8 mouse cellular contexts compared by ENCODE assay signal in the genomic region with DNA sequence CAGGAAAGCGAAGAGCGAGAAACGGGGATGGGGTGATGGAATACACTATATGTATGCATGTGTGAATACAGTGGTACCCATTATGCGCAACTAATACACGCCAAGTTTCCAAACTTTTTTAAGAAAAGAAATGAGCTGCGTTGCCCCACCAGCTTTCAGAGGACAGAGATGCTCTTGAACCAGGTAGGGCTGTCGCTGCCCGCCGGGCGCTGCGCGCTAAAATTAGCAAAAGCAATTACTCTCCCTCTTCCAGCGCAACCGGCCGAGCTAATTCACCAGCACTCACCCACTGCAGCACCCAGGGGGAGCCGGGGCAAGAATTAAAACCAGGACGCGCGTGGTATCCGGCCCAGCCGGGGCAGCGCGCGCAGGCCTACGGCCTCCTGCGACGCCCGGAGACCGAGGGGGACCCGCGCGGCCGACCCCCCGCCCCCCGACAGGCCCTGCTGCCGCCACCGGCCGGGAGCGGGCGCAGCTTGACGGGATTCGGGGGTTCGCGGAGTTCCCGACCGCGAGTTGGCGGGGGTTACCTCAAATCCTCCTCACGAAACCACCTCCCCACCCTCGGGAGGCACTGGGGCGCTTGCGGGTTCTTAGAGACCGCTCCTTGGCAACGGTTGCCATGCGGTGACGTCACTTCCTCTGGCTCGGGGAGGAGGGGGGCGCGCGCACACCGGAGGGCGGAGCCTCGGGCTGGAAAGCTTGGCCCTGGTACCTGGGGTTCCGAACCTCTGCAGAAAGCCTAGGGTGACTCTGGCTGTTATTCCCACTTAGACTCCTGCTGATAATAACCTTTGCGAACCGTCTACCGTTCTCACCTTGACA. TPM values are rescaled to one million over a fixed set of nuclear protein-coding genes. Genes with fewer than 3 reads are reported as not detected.
DNase-seq lines count a peak whose midpoint lies in the region; ATAC-seq and TF ChIP-seq lines count a peak whose summit lies in the region.

TSS of gene Ift81 (minus strand) at position 611 of the 825 bp plus-strand sequence.

- H3K36me3 ChIP-seq in heart, embryonic 12.5 days: peaks cover 8% of the 10 kb centered on the region
- no peaks in the 10 kb centered on the region for H3K36me3 ChIP-seq in kidney, postnatal 0 days (ENCODE audit: insufficient read depth, low read length)
- H3K36me3 ChIP-seq in liver, embryonic 11.5 days (ENCODE audit: control insufficient read depth, insufficient read depth, low read length): no peaks in the 10 kb centered on the region
- peaks cover 6% of the 10 kb centered on the region for H3K36me3 ChIP-seq in stomach, embryonic 14.5 days (ENCODE audit: control insufficient read depth, insufficient read depth, low read length)

- H3K9ac ChIP-seq in heart, embryonic 12.5 days: peak within 1 kb of the TSS; percentile 93
- H3K9ac ChIP-seq in kidney, postnatal 0 days (ENCODE audit: low read depth, low read length): peak within 1 kb of the TSS; percentile 87
- peak within 1 kb of the TSS; percentile 78 for H3K9ac ChIP-seq in liver, embryonic 11.5 days (ENCODE audit: low read depth, low read length)
- peak within 1 kb of the TSS; percentile 77 for H3K9ac ChIP-seq in stomach, embryonic 14.5 days (replicated peaks; ENCODE audit: low read depth, low read length)

- TF ChIP-seq CTCF in kidney, postnatal 0 days (IDR thresholded peaks at IDR 0.05; ENCODE audit: low read depth): peak; percentile 15; the same call in 1 of the 2 replicates

- H3K27me3 ChIP-seq in heart, embryonic 12.5 days (replicated peaks): no peaks in the 10 kb centered on the region
- no peaks in the 10 kb centered on the region for H3K27me3 ChIP-seq in kidney, postnatal 0 days (ENCODE audit: insufficient read depth, low read length)
- peaks cover 2% of the 10 kb centered on the region for H3K27me3 ChIP-seq in liver, embryonic 11.5 days (replicated peaks; ENCODE audit: control insufficient read depth, insufficient read depth, low read length)
- no peaks in the 10 kb centered on the region for H3K27me3 ChIP-seq in stomach, embryonic 14.5 days (ENCODE audit: control insufficient read depth, insufficient read depth, low read length)

- ATAC-seq in erythroblast, adult 5-6 weeks (replicated peaks; ENCODE audit: low FRiP score, poor library complexity, severe bottlenecking): peak; percentile 56; the same call in 1 of the 2 replicates
- ATAC-seq in heart, embryonic 12.5 days (ENCODE audit: insufficient number of reproducible peaks, low FRiP score): peak; percentile 95
- peak; percentile 91 for ATAC-seq in kidney, postnatal 0 days (replicated peaks; ENCODE audit: low FRiP score, low read depth)
- peak; percentile 92 for ATAC-seq in liver, embryonic 11.5 days (replicated peaks; ENCODE audit: low FRiP score)
- ATAC-seq in stomach, embryonic 14.5 days (ENCODE audit: insufficient number of reproducible peaks, insufficient read depth, low FRiP score, low read depth): peak; percentile 92

- H3K9me3 ChIP-seq in heart, embryonic 12.5 days (replicated peaks): no peaks in the 10 kb centered on the region
- no peaks in the 10 kb centered on the region for H3K9me3 ChIP-seq in kidney, postnatal 0 days (replicated peaks; ENCODE audit: low read length)
- H3K9me3 ChIP-seq in liver, embryonic 11.5 days (ENCODE audit: control insufficient read depth, low read length): no peaks in the 10 kb centered on the region
- H3K9me3 ChIP-seq in stomach, embryonic 14.5 days (ENCODE audit: control insufficient read depth, low read depth, low read length): no peaks in the 10 kb centered on the region

- H3K27ac ChIP-seq in heart, embryonic 12.5 days (ENCODE audit: poor library complexity, severe bottlenecking): peak within 1 kb of the TSS; percentile 94
- peak within 1 kb of the TSS; percentile 80 for H3K27ac ChIP-seq in kidney, postnatal 0 days
- no peak within 1 kb of the TSS for H3K27ac ChIP-seq in liver, embryonic 11.5 days (ENCODE audit: low read depth, low read length)
- H3K27ac ChIP-seq in stomach, embryonic 14.5 days (ENCODE audit: low read length): peak within 1 kb of the TSS; percentile 84

- peak within 1 kb of the TSS; percentile 82 for H3K4me2 ChIP-seq in heart, embryonic 12.5 days
- H3K4me2 ChIP-seq in kidney, postnatal 0 days (ENCODE audit: low read length): peak within 1 kb of the TSS; percentile 75
- peak within 1 kb of the TSS; percentile 98 for H3K4me2 ChIP-seq in liver, embryonic 11.5 days
- peak within 1 kb of the TSS; percentile 69 for H3K4me2 ChIP-seq in stomach, embryonic 14.5 days (replicated peaks; ENCODE audit: low read depth, low read length)

- DNase-seq in B cell, adult 2 months: peak; percentile 98
- DNase-seq in brain, adult 2 months (ENCODE audit: low read depth, low spot score): peak; percentile 99
- DNase-seq in kidney, postnatal 0 days (ENCODE audit: low spot score): peak; percentile 96
- peak; percentile 95 for DNase-seq in liver, embryonic 11.5 days (ENCODE audit: low spot score)
- peak; percentile 98 for DNase-seq in naive thymus-derived CD4-positive, alpha-beta T cell, adult 2 months (ENCODE audit: low read depth)

- H3K4me3 ChIP-seq in heart, embryonic 12.5 days: peak within 1 kb of the TSS; percentile 89
- H3K4me3 ChIP-seq in kidney, postnatal 0 days (replicated peaks; ENCODE audit: low read depth, low read length): peak within 1 kb of the TSS; percentile 91
- peak within 1 kb of the TSS; percentile 80 for H3K4me3 ChIP-seq in liver, embryonic 11.5 days (ENCODE audit: low read depth, low read length)
- peak within 1 kb of the TSS; percentile 99 for H3K4me3 ChIP-seq in stomach, embryonic 14.5 days (ENCODE audit: low read depth, low read length)

- 3% methylated on average over 53 of the region's 67 CpGs for WGBS in heart, embryonic 12.5 days
- WGBS in kidney, postnatal 0 days: 2% methylated on average over 67 of the region's 67 CpGs
- 4% methylated on average over 67 of the region's 67 CpGs for WGBS in liver, embryonic 11.5 days
- 2% methylated on average over 64 of the region's 67 CpGs for WGBS in stomach, embryonic 14.5 days

- peaks cover 24% of the 10 kb centered on the region for H3K4me1 ChIP-seq in heart, embryonic 12.5 days (replicated peaks)
- H3K4me1 ChIP-seq in kidney, postnatal 0 days (replicated peaks; ENCODE audit: insufficient read depth, low read length): peaks cover 20% of the 10 kb centered on the region
- H3K4me1 ChIP-seq in liver, embryonic 11.5 days (replicated peaks; ENCODE audit: control insufficient read depth, insufficient read depth, low read length): 0 out of 2 replicates have a peak, but pooled peaks cover 6% of the 10 kb centered on the region
- H3K4me1 ChIP-seq in stomach, embryonic 14.5 days (ENCODE audit: control insufficient read depth, insufficient read depth, low read length): peaks cover 7% of the 10 kb centered on the region; the same call in 1 of the 2 replicates

RNA-seq across cellular contexts. Expression of gene Ift81, which starts in this region (rescaled TPM):
- not detected in 2 replicates for total RNA-seq in erythroblast, adult 5-6 weeks (2015; ENCODE audit: low replicate concordance)
- total RNA-seq in erythroblast, adult 5-6 weeks (2017; ENCODE audit: low replicate concordance): 0.51 TPM in 1 of 2 replicates, not detected in the other
- 25.2 and 30.0 TPM in 2 replicates for polyA plus RNA-seq in heart, embryonic 12.5 days (2016; fragmentation: Nextera tagmentation; extraction: Ambion mirVana)
- polyA plus RNA-seq in kidney, postnatal 0 days (2015; fragmentation: Nextera tagmentation; extraction: Ambion mirVana): 37.1 and 39.1 TPM in 2 replicates
- 8.9 and 10.9 TPM in 2 replicates for polyA plus RNA-seq in liver, embryonic 11.5 days (2014; fragmentation: Nextera tagmentation; extraction: Ambion mirVana)
- polyA plus RNA-seq in stomach, embryonic 14.5 days (2014; fragmentation: Nextera tagmentation; extraction: Ambion mirVana): 49.9 and 50.8 TPM in 2 replicates

Comparison
In these comparisons a context has a peak if more than half of its experiments do, and no peak if none do; other contexts are left out.
1. Peak in ATAC-seq in erythroblast, adult 5-6 weeks; RNA of the gene not detected or under 1 TPM.